Mouse (Mus musculus) ES-Bruce4 (cell line): ENCODE measurements around the gene Flywch1. TPM values are rescaled to one million over a fixed set of nuclear protein-coding genes. Genes with fewer than 3 reads are reported as not detected.
A peak's percentile ranks its signal among the peaks of the same experiment; 100 is the strongest.
"Not testable (repeated sequence)": the region's sequence is repeated elsewhere in the genome, so short reads cannot be mapped to it uniquely, and the experiment has no call there.

Source experiments
- H3K27ac ChIP-seq: 2 replicates; pipeline ENCODE4 v1.5.1; 2012; ENCODE audit warnings: low read length, inconsistent platforms; ENCODE audit not compliant: insufficient read depth
- H3K27me3 ChIP-seq: 2 replicates; pipeline ENCODE4 v1.6.1; 2012; ENCODE audit warnings: mild to moderate bottlenecking, low read length, inconsistent platforms; ENCODE audit not compliant: control insufficient read depth, poor library complexity, insufficient read depth, severe bottlenecking
- H3K36me3 ChIP-seq: 2 replicates; pipeline ENCODE4 v1.6.1; 2012; ENCODE audit warnings: inconsistent platforms, mild to moderate bottlenecking, low read length, moderate library complexity; ENCODE audit not compliant: control insufficient read depth, poor library complexity, insufficient read depth, severe bottlenecking
- H3K4me1 ChIP-seq: one replicate; pipeline ENCODE4 v1.8.1; 2011; ENCODE audit warnings: low read length; ENCODE audit not compliant: control insufficient read depth, insufficient read depth
- H3K4me3 ChIP-seq: 2 replicates; pipeline ENCODE4 v1.5.1; 2011; ENCODE audit warnings: low read depth, mild to moderate bottlenecking, low read length
- H3K9ac ChIP-seq: 2 replicates; pipeline ENCODE4 v1.6.1; 2012; ENCODE audit warnings: low read depth, mild to moderate bottlenecking, inconsistent platforms; ENCODE audit not compliant: poor library complexity, severe bottlenecking
- H3K9me3 ChIP-seq: replicated peaks from 2 replicates; pipeline ENCODE4 v1.6.1; 2012; ENCODE audit warnings: mild to moderate bottlenecking, low read length, inconsistent platforms; ENCODE audit not compliant: control insufficient read depth, poor library complexity, insufficient read depth, severe bottlenecking
- CTCF ChIP-seq: IDR thresholded peaks from one replicate; pipeline ENCODE4 v1.8.1; 2011; ENCODE audit warnings: low read depth, low read length
- EP300 ChIP-seq: IDR thresholded peaks from 2 replicates; pipeline ENCODE4 v1.6.1; 2011; ENCODE audit warnings: low read depth, low read length; ENCODE audit not compliant: insufficient read depth
- POLR2A ChIP-seq: IDR thresholded peaks from one replicate; pipeline ENCODE4 v1.8.1; 2011; ENCODE audit warnings: low read length; ENCODE audit not compliant: insufficient read depth
- polyA plus RNA-seq: library from polyadenylated mRNA; stranded (reverse); fragments of >200 nt; gene quantifications from 2 replicates; pipeline ENCODE4 v1.2.4, GENCODE M21; 2011; ENCODE audit warnings: low read depth; ENCODE audit not compliant: missing spikeins, insufficient read depth, insufficient read length

Gene Flywch1
- polyA plus RNA-seq, 1 experiment = 34.2 TPM

DNA sequence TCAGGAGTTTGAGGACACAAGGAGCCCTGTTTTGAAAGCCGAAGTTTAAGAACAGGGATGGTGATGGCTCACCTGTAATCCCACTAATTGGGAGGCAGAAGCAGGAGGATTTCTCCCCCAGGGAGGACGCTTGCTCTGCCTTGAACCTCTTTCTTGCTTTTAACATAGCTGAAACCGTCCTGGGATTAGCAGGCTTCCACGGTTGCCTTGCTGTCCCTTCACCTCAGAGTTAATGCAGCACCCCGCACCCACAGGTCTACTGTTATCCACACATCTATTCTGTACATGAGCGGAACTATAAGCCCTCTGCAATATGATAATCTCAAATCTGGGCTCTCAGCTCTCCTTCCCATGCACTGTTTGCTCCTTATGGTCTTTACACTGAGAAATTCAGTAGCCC is 2.3 kb upstream of the Flywch1 start:
- Histone ChIP-seq H3K36me3 (no peaks in the 10 kb centered on the region), H3K4me1 (no peaks in the 10 kb centered on the region), H3K9me3 (no peaks in the 10 kb centered on the region), H3K4me3 (no peak overlapping the region), H3K27me3 (no peaks in the 10 kb centered on the region), H3K9ac (no peak overlapping the region), H3K27ac (no peak overlapping the region)
- TF ChIP-seq POLR2A (no peak), CTCF (no peak), EP300 (no peak)

DNA sequence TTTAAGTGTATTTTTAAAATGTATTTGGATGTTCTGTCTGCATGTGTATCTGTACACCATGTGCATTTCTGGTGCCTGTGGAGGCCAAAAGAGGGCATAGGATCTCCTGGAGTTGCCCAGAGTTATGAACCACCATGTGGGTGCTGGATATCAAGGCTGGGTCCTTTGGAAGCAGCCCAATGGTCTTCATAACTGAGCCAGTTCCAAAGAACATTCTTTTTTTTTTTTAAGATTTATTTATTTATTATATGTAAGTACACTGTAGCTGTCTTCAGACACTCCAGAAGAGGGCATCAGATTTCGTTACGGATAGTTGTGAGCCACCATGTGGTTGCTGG is 786 bp upstream of the Flywch1 start:
- not testable (repeated sequence) for H3K27ac ChIP-seq, H3K4me3 ChIP-seq, H3K4me1 ChIP-seq, H3K36me3 ChIP-seq, H3K9me3 ChIP-seq, H3K27me3 ChIP-seq, H3K9ac ChIP-seq

DNA sequence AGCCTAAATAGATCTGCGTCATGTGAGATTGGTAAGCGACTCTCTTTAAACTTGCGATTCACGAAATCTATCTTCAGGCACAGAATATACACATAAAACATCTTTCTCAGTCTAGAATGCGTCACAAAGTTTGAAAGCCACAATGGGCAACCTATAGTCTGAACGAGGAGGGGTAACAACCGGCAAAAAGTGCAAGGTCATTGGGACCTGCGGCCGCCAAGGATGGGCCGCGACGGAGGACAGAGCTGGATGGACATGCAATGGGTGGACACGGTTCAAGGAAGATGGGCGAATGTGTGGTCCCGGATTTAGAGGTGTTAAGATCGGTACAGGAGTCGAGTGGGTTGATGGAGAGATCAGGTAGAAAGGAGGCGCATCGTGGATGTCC is 512 bp downstream of the Flywch1 start:
- H3K27ac ChIP-seq = no peak overlapping the region
- H3K4me1 ChIP-seq = no peaks in the 10 kb centered on the region
- TF ChIP-seq CTCF (no peak), POLR2A (no peak), EP300 (no peak)
- no peaks in the 10 kb centered on the region for H3K9me3 ChIP-seq
- no peaks in the 10 kb centered on the region for H3K27me3 ChIP-seq
- no peaks in the 10 kb centered on the region for H3K36me3 ChIP-seq
- peak overlapping the region; percentile 77 for H3K9ac ChIP-seq
- H3K4me3 ChIP-seq = peak overlapping the region; percentile 82

DNA sequence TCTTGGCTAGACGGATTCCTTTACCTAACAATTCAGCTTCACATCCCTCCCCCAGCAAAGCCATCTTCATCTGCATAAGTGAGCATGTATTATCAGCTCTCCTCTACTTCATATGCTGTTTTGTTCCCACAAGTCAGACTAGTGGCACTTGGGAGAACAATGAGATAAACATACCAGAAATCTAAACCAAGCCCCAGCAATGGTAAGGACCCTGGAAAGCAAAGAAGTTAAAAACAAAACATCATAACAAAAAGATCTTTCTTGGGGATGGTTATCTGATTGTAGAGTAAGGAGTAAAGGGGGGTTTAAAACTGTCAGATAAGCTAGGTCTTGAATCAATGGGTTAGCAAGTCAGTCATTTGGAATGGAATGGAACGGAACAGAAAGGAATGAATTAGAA is 909 bp downstream of the Flywch1 start:
- peak overlapping the region; percentile 82 for H3K4me3 ChIP-seq
- H3K9me3 ChIP-seq = no peaks in the 10 kb centered on the region
- H3K27me3 ChIP-seq = no peaks in the 10 kb centered on the region
- peak overlapping the region; percentile 77 for H3K9ac ChIP-seq
- TF ChIP-seq EP300 = no peak
- no peak for TF ChIP-seq POLR2A
- TF ChIP-seq CTCF = no peak
- H3K36me3 ChIP-seq = no peaks in the 10 kb centered on the region
- H3K27ac ChIP-seq = no peak overlapping the region
- no peaks in the 10 kb centered on the region for H3K4me1 ChIP-seq

DNA sequence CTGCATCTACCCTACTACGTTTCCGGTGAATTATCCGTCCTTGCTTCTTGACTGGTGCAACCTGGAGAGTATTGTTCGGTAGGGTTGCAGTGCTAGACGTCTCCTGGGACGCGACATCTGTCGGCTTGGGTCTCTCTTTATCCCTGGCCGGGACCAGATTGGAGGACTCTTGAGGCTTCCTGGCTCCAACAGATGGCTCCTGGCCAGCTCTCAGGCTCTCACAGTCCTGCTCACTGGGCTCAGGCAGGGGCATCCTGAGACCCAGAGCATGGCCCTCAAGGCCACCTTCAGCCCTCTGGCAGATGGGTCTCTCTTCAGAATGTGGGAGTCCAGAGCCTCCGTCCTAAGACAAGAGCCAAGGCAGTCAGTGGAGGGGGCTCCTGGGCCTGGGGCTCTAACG is 8.4 kb downstream of the Flywch1 start:
- Histone ChIP-seq H3K4me1 (peaks cover 7% of the 10 kb centered on the region), H3K9me3 (no peaks in the 10 kb centered on the region), H3K36me3 (no peaks in the 10 kb centered on the region), H3K4me3 (no peak overlapping the region), H3K9ac (no peak overlapping the region), H3K27me3 (no peaks in the 10 kb centered on the region), H3K27ac (no peak overlapping the region)
- TF ChIP-seq POLR2A = no peak
- no peak for TF ChIP-seq CTCF
- TF ChIP-seq EP300 = no peak

DNA sequence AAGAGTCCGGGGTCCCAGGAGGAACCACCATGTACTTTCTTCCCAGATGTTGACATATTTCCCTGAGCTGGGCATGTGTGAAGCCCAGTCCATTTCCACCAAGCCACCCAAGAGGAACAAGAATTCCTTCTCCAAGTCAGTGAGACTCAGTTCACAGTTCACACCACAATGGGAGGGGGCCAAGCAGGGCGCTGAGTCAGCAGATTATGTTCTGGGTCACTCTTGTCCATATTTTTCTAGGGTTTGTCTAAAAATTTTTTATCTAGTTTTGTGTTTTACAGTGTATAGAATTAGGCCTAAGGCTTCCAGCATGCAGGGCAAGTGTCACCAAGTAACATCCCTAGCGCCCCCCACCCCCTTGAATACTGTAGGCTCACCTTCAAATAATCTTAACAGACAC is 10.2 kb downstream of the Flywch1 start:
- TF ChIP-seq EP300 (no peak), POLR2A (no peak), CTCF (no peak)
- H3K36me3 ChIP-seq = peaks cover 3% of the 10 kb centered on the region; the same call in 1 of the 2 replicates
- peaks cover 7% of the 10 kb centered on the region for H3K4me1 ChIP-seq
- no peak overlapping the region for H3K27ac ChIP-seq
- H3K9me3 ChIP-seq = no peaks in the 10 kb centered on the region
- no peak overlapping the region for H3K4me3 ChIP-seq
- no peaks in the 10 kb centered on the region for H3K27me3 ChIP-seq
- H3K9ac ChIP-seq = no peak overlapping the region
